Mouse (Mus musculus) liver, adult 2 months (tissue): ENCODE measurements at regions not wholly inside any gene's neighbourhood (a gene's known extent, or its start where the extent isn't known, plus 50 kb on each side); places are given as distances from the start of the nearest gene placed in this dataset.

Source experiments
- CTCF ChIP-seq: fragments of 200-500 bp; IDR thresholded peaks from 2 replicates; pipeline ENCODE4 v1.5.1; 2011; ENCODE audit warnings: low read depth, low read length, control low read depth
- POLR2A ChIP-seq: fragments of 200-500 bp; IDR thresholded peaks from 2 replicates; pipeline ENCODE4 v1.6.1; 2011; ENCODE audit warnings: low read length, control low read depth; ENCODE audit not compliant: insufficient read depth; ENCODE audit errors: extremely low read depth

GRCm38 (mm10) chr15:36872566-36872965 lies 135.0 kb downstream of the Zfp706 start:
- TF ChIP-seq CTCF (no peak), POLR2A (no peak)
